Mouse (Mus musculus) hindbrain, postnatal 0 days (tissue): ENCODE measurements at regions not wholly inside any gene's neighbourhood (a gene's known extent, or its start where the extent isn't known, plus 50 kb on each side); places are given as distances from the start of the nearest gene placed in this dataset.

Source experiments
- ATAC-seq: fragments of 200-750 bp; cut with Nextera tagmentation; 2 replicates; pipeline ENCODE4 v1.8.0; 2017; ENCODE audit warnings: mild to moderate bottlenecking, moderate TSS enrichment, moderate library complexity
- DNase-seq: peaks from one replicate; pipeline ENCODE4 v3.0.0-alpha.2; 2015; ENCODE audit warnings: low spot score
- H3K27ac ChIP-seq: fragments of 300-500 bp; sonication (generic); 2 replicates; pipeline ENCODE4 v1.5.1; 2014; ENCODE audit warnings: mild to moderate bottlenecking
- H3K27me3 ChIP-seq: fragments of 300-500 bp; sonication (generic); 2 replicates; pipeline ENCODE4 v1.6.1; 2014; ENCODE audit warnings: low read length, mixed read lengths; ENCODE audit not compliant: insufficient read depth
- H3K36me3 ChIP-seq: fragments of 300-500 bp; sonication (generic); 2 replicates; pipeline ENCODE4 v1.6.1; 2014; ENCODE audit warnings: low read length, mixed read lengths; ENCODE audit not compliant: insufficient read depth
- H3K4me1 ChIP-seq: fragments of 300-500 bp; sonication (generic); 2 replicates; pipeline ENCODE4 v1.6.1; 2014; ENCODE audit warnings: antibody characterized with exemption, low read length, mixed read lengths; ENCODE audit not compliant: insufficient read depth
- H3K4me2 ChIP-seq: fragments of 300-500 bp; sonication (generic); 2 replicates; pipeline ENCODE4 v1.6.1; 2014; ENCODE audit warnings: low read depth, mild to moderate bottlenecking, low read length, moderate library complexity, mixed read lengths
- H3K4me3 ChIP-seq: fragments of 300-500 bp; sonication (generic); 2 replicates; pipeline ENCODE4 v1.5.1; 2014; ENCODE audit warnings: low read length
- H3K9ac ChIP-seq: fragments of 300-500 bp; sonication (generic); replicated peaks from 2 replicates; pipeline ENCODE4 v1.6.1; 2014; ENCODE audit warnings: mild to moderate bottlenecking, low read length, moderate library complexity, mixed read lengths
- H3K9me3 ChIP-seq: fragments of 300-500 bp; sonication (generic); 2 replicates; pipeline ENCODE4 v1.6.1; 2016; ENCODE audit warnings: low read length, mixed read lengths
- CTCF ChIP-seq: IDR thresholded peaks from 2 replicates; pipeline ENCODE4 v1.5.1; 2016; ENCODE audit warnings: antibody characterized with exemption, control low read depth, low read depth
- WGBS: fragments of 180-500 bp; shearing (Covaris S2); extraction: QIAGEN DNeasy Blood & Tissue Kit; methylation state at CpG from one replicate; pipeline ENCODE4 v1.1.7; 2014; 5-methylcytosine and 5-hydroxymethylcytosine counted together

DNA sequence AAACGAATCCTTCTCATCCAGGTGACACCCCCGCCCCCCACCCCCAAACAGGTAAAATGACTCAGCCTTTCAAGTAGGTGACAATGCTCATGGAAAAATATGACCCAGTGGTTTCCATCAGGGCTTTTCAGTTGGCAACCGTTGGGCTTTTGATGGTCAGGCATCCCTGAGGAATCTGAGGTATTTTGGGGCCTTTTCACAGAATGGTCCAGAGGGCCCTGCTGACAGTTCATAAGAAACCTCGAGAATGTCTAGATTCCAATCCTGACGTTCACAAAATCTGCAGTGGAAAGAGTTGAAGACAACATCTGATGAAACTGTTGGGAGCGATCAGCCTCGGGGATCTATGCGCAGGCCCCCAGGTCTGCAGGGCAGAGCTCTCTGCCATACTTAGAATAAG, 209.4 kb upstream of the Habp2 start:
- no peak for ATAC-seq
- no peaks in the 10 kb centered on the region for H3K36me3 ChIP-seq
- no peak overlapping the region for H3K4me2 ChIP-seq
- no peak for DNase-seq
- no peaks in the 10 kb centered on the region for H3K27me3 ChIP-seq
- H3K4me3 ChIP-seq, result no peak overlapping the region
- H3K9me3 ChIP-seq, result no peaks in the 10 kb centered on the region
- H3K9ac ChIP-seq, result no peak overlapping the region
- H3K4me1 ChIP-seq, result no peaks in the 10 kb centered on the region
- H3K27ac ChIP-seq, result no peak overlapping the region
- no peak for TF ChIP-seq CTCF
- WGBS, result 79% methylated on average over 8 of the region's 8 CpGs

DNA sequence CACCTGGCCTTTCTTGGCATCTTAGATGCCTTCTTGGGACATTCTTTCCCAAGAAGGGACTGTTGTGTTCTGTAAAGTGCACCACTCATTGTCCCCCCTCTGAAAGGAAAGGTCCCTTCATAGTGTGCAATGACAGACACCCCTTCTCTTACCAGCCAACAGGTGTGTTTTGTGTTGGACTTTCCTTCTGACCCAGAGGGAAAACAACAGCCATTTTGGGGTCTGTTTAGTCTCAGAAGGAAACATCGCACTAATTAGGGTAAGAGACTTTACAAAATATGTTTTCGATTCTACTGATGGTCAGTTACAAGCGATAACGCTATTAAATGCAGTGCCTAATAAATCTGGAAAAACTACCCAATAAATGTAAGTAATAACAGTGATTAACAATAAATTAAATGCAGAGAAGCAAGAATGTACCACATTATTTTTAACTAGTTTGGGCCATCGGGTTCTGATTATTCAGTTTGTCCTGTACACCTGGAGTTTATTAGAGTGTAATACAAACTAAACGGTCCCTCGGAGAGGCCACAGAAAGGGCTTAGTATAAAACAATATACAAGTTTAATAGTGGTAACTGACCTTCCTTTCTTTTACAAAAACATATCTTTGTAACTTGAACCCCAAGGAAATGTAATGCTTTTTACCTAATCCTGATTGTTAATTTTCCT, 200.4 kb upstream of the Habp2 start:
- H3K9me3 ChIP-seq, result 0 out of 2 replicates have a peak, but pooled peaks cover 4% of the 10 kb centered on the region
- H3K36me3 ChIP-seq, result no peaks in the 10 kb centered on the region
- DNase-seq (no peak), ATAC-seq (no peak)
- no peak for TF ChIP-seq CTCF
- H3K27ac ChIP-seq, result no peak overlapping the region
- no peaks in the 10 kb centered on the region for H3K27me3 ChIP-seq
- no peak overlapping the region for H3K9ac ChIP-seq
- H3K4me2 ChIP-seq, result no peak overlapping the region
- H3K4me1 ChIP-seq, result no peaks in the 10 kb centered on the region
- 92% methylated on average over 7 of the region's 7 CpGs for WGBS
- no peak overlapping the region for H3K4me3 ChIP-seq

DNA sequence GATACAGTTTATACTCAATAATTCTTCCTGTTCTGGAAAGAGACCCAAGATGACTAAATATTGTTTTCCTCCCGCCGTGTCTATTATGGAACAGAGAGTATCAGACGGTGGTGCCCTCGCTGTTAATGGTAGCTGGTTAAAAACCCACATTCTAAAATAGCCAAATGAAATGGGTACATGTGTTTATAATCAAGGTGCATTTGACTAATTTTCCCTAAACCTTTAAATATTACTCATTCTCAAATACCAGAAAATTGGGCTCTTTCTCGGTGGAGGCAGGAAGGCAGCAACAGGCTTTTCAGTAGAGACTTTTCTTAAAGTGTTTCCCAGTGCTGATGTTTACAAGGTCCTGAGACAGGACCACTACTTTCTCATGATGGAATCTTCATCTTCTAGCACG, 199.8 kb upstream of the Habp2 start:
- Histone ChIP-seq H3K4me1 (no peaks in the 10 kb centered on the region), H3K4me3 (no peak overlapping the region), H3K36me3 (no peaks in the 10 kb centered on the region), H3K27ac (no peak overlapping the region), H3K4me2 (no peak overlapping the region), H3K9me3 (0 out of 2 replicates have a peak, but pooled peaks cover 4% of the 10 kb centered on the region), H3K27me3 (no peaks in the 10 kb centered on the region), H3K9ac (no peak overlapping the region)
- ATAC-seq (no peak), DNase-seq (no peak)
- 87% methylated on average over 6 of the region's 6 CpGs for WGBS
- no peak for TF ChIP-seq CTCF

DNA sequence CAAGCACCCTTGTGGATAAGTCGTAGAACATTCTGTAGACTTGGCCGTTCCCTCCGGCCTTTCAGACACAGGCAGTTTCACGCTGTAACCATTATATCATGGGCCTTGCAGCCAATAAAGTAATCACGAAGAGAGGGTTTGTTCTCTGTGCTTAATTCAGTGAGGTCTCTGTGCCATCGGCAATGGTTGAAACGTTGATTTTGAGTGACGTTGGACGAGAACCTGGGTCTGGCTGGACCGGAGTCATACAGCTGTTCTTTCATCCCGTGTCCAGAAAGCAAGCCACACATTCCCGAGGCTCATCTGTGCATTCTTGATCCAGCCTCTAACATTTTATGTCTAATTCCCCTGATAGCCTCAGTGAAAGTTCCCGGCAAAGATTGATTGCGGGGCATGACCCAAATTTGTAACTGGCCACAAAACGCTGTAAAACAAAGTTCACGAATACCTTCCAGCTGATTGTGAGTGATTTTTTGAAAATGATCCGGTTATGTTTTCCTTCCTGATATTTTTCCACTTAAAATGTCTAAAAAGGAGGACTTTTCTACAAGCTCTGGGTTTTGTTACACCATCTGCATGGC, 197.1 kb upstream of the Habp2 start:
- no peak overlapping the region for H3K4me2 ChIP-seq
- no peaks in the 10 kb centered on the region for H3K9me3 ChIP-seq
- no peak for TF ChIP-seq CTCF
- no peak for ATAC-seq
- H3K9ac ChIP-seq, result no peak overlapping the region
- H3K4me1 ChIP-seq, result no peaks in the 10 kb centered on the region
- no peak overlapping the region for H3K4me3 ChIP-seq
- 91% methylated on average over 17 of the region's 17 CpGs for WGBS
- no peaks in the 10 kb centered on the region for H3K27me3 ChIP-seq
- no peak overlapping the region for H3K27ac ChIP-seq
- DNase-seq, result no peak
- H3K36me3 ChIP-seq, result no peaks in the 10 kb centered on the region

DNA sequence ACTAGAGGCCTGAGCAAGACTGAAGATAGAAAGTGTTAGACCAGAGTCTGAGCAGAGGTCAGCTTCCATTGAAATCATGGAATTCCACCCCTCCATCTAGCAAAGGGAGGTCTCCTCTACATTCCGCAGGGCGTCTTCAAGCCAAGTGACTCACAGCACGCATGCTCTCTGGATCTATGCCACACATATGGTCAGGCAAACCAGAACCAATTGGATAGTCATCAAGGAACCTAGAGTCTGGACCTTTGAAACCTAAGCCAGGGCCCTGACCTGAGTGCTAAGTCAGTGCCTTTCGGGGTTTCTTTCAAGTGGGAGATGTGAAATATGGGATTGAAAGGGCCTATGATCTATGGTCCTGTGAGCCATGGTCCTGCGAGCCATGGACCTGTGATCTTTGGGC, 195.4 kb upstream of the Habp2 start:
- 92% methylated on average over 5 of the region's 5 CpGs for WGBS
- Histone ChIP-seq H3K9me3 (no peaks in the 10 kb centered on the region), H3K36me3 (no peaks in the 10 kb centered on the region), H3K27me3 (no peaks in the 10 kb centered on the region), H3K27ac (no peak overlapping the region), H3K4me2 (no peak overlapping the region), H3K9ac (no peak overlapping the region), H3K4me3 (no peak overlapping the region), H3K4me1 (no peaks in the 10 kb centered on the region)
- TF ChIP-seq CTCF, result no peak
- no peak for ATAC-seq
- no peak for DNase-seq

DNA sequence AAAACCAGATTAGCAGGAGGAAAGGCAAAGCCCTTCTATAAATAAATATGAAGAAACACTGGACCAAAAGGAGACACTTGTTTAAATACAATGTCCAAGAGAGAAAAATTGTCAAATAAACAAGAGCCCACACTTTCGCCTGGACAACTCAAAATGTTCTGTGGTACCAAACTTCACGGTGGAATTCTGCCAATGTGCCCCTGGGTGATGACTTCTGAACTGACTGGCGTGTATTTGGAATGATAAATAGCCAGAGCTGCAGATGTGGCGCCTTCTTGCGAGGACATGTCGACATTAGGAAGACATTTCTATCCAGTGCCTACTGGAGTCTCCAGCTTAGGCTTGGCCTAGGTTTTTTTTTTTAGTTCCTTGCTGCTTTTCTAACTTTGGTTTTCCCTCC, 191.1 kb upstream of the Habp2 start:
- Histone ChIP-seq H3K9me3 (no peaks in the 10 kb centered on the region), H3K27me3 (no peaks in the 10 kb centered on the region), H3K27ac (no peak overlapping the region), H3K4me1 (no peaks in the 10 kb centered on the region), H3K4me2 (no peak overlapping the region), H3K36me3 (no peaks in the 10 kb centered on the region), H3K4me3 (no peak overlapping the region), H3K9ac (no peak overlapping the region)
- no peak for DNase-seq
- no peak for ATAC-seq
- 79% methylated on average over 6 of the region's 6 CpGs for WGBS
- no peak for TF ChIP-seq CTCF

DNA sequence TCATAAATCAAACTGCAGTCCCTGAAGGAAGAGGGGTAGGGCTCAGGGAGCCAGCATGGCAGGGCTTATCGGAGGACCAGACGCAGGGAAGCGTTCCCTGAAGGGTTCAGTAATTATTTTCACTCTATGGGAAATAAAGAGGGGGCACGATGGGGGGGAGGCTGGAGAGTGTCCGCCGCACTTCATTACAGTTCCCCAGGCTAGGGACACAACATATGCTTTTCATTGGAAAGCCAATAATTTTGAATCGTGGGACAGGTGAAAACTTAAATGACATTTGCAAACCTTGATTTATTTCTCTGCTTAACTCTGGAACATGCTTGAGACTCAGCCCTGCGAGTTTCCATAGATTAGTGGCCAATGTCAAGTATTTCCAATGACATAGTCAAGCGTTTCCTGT, 187.2 kb upstream of the Habp2 start:
- no peak for ATAC-seq
- 83% methylated on average over 9 of the region's 9 CpGs for WGBS

More for the DNA sequence above, 187.2 kb upstream of the Habp2 start:
- no peak overlapping the region for H3K9ac ChIP-seq
- no peaks in the 10 kb centered on the region for H3K36me3 ChIP-seq
- no peaks in the 10 kb centered on the region for H3K4me1 ChIP-seq
- DNase-seq, result no peak
- H3K27ac ChIP-seq, result no peak overlapping the region
- no peaks in the 10 kb centered on the region for H3K27me3 ChIP-seq
- H3K4me2 ChIP-seq, result no peak overlapping the region
- no peaks in the 10 kb centered on the region for H3K9me3 ChIP-seq
- no peak overlapping the region for H3K4me3 ChIP-seq
- no peak for TF ChIP-seq CTCF
